Mouse (Mus musculus) erythroblast, embryonic 14.5 days (primary cell): ENCODE measurements around the gene Zfp27. TPM values are rescaled to one million over a fixed set of nuclear protein-coding genes. Genes with fewer than 3 reads are reported as not detected.
A peak's percentile ranks its signal among the peaks of the same experiment; 100 is the strongest.

ENCODE experiments used
- H3K27me3 ChIP-seq: 2 replicates; pipeline ENCODE4 v1.6.1; 2012; ENCODE audit warnings: inconsistent platforms; ENCODE audit not compliant: control insufficient read depth
- H3K36me3 ChIP-seq: 2 replicates; pipeline ENCODE4 v1.6.1; 2012; ENCODE audit warnings: mild to moderate bottlenecking, inconsistent platforms; ENCODE audit not compliant: control insufficient read depth
- H3K4me1 ChIP-seq: 2 replicates; pipeline ENCODE4 v1.6.1; 2012; ENCODE audit warnings: inconsistent platforms; ENCODE audit not compliant: control insufficient read depth
- H3K4me3 ChIP-seq: replicated peaks from 2 replicates; pipeline ENCODE3; 2012; ENCODE audit warnings: moderate library complexity, mild to moderate bottlenecking, inconsistent platforms
- H3K9me3 ChIP-seq: 2 replicates; pipeline ENCODE4 v1.6.1; 2012; ENCODE audit warnings: low read length, inconsistent platforms, mixed read lengths; ENCODE audit not compliant: control insufficient read depth
- GATA1 ChIP-seq: IDR thresholded peaks from 2 replicates; pipeline ENCODE4 v1.6.1; 2012; ENCODE audit warnings: low read length, inconsistent platforms, mixed read lengths
- TAL1 ChIP-seq: IDR thresholded peaks from 3 replicates; pipeline ENCODE4 v1.6.1; 2012; ENCODE audit warnings: low read length, inconsistent platforms, mixed read lengths
- polyA plus RNA-seq: library from polyadenylated mRNA; stranded (reverse); fragments of >175 nt; gene quantifications from 2 replicates; pipeline ENCODE4 v1.2.3, GENCODE M21; 2012

Zfp27 gene
- polyA plus RNA-seq = 0.01 and 0.02 TPM in 2 replicates

DNA sequence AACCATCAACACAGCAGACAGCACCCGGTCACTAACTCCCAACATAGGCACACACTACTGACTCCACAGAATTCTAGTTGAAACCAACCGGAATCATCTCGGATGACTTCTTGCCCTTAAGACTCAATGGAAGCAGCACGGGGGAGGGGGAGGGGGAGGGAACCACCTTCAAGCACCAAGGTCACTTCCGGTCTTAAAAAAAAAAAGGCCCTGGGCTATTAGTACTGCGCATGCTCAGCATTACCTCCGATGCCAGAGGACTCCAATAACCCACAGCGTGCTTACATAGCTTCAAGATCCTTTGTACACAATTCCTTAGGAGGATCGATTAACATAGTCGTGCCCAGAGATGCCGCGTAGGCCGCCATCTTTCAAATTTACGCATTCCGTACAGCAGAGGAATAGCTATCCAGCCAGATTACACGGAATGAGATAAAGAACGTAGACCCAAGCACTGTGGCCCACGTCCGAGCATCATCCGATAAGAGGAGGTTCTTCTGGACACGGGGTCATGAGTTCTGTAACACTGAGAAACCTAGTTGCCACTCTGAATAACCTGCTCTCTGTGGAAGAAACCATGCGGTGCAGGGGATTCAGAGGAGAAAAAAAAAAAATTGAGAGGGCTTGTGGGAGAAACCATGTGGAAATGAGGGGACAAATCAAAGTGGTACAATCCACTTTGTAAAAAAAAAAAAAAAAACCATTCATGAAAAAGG, at the start of gene Zfp27:
TSS of gene Zfp27 (minus strand) at position 607 of the 716 bp plus-strand sequence.
- Histone ChIP-seq H3K4me3 (peak within 1 kb of the TSS; percentile 77), H3K4me1 (peaks cover 16% of the 10 kb centered on the region), H3K36me3 (peaks cover 7% of the 10 kb centered on the region), H3K27me3 (no peaks in the 10 kb centered on the region), H3K9me3 (no peaks in the 10 kb centered on the region)
- no peak for TF ChIP-seq GATA1
- no peak for TF ChIP-seq TAL1

- Histone ChIP-seq H3K4me1 (peaks cover 16% of the 10 kb centered on the region), H3K36me3 (peaks cover 5% of the 10 kb centered on the region), H3K4me3 (peak overlapping the region; percentile 75), H3K27me3 (no peaks in the 10 kb centered on the region), H3K9me3 (peaks cover 3% of the 10 kb centered on the region; the same call in 1 of the 2 replicates)
- TF ChIP-seq TAL1 (no peak), GATA1 (no peak)
Observed at GRCm38 (mm10) chr7:29954731-29955130, 48.4 kb upstream of the Zfp27 start.

- TF ChIP-seq TAL1 (no peak), GATA1 (no peak)
- Histone ChIP-seq H3K36me3 (peaks cover 5% of the 10 kb centered on the region), H3K27me3 (no peaks in the 10 kb centered on the region), H3K4me1 (peaks cover 16% of the 10 kb centered on the region), H3K9me3 (peaks cover 3% of the 10 kb centered on the region; the same call in 1 of the 2 replicates), H3K4me3 (peak within 1 kb of the TSS; percentile 75)
Observed at GRCm38 (mm10) chr7:29953513-29954401, 47.4 kb upstream of the Zfp27 start, which contains the start of gene Zfp74. Gene Zfp74 (minus strand): TSS chr7:29954089.

GRCm38 (mm10) chr7:29953086-29953485, 46.7 kb upstream of the Zfp27 start:
- Histone ChIP-seq H3K36me3 (peaks cover 5% of the 10 kb centered on the region), H3K27me3 (no peaks in the 10 kb centered on the region), H3K9me3 (peaks cover 3% of the 10 kb centered on the region; the same call in 1 of the 2 replicates), H3K4me1 (peaks cover 16% of the 10 kb centered on the region), H3K4me3 (peak overlapping the region; percentile 75)
- TF ChIP-seq TAL1 (no peak), GATA1 (no peak)

DNA sequence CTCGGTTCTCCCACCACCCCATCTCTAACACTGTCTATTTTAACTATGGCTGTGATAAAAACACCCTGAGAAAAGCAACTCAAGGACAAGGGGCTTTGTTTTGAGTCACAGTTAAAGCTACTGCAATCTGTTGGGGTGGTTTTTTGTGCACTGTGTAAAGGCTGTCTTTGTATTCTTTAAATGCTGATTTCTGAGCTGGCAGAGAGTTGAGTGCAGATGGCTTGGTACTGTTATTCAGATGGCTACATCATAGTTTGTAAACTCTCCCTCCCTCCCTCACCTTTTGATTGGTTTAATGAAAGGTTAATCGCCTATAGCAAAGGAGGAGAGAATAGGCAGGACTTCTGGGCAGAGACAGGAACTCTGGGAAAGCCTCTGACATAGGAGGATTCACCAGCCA, 37.8 kb upstream of the Zfp27 start:
- Histone ChIP-seq H3K36me3 (peaks cover 7% of the 10 kb centered on the region), H3K27me3 (no peaks in the 10 kb centered on the region), H3K4me3 (no peak overlapping the region), H3K9me3 (no peaks in the 10 kb centered on the region), H3K4me1 (no peaks in the 10 kb centered on the region)
- no peak for TF ChIP-seq GATA1
- TF ChIP-seq TAL1 = no peak

DNA sequence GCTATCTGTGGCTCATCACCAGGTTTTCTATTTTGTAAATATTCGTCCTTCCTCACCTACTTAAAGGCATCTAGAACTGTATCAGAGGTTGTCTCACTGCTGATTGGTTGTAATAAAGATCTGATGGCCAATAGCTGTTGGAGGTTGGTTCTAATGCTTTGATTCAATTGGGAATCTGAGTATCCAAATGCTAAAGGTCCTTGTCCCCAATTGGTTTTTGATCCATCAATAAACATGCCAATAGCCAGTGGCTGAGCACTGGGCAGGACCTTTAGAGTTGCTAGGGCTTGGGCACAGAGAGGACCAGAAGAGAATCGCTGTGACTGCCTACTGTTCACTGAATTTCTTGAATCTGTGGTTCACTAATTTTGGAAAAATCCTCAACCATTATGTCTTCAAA, 37.3 kb upstream of the Zfp27 start:
- TF ChIP-seq TAL1 (no peak), GATA1 (no peak)

GRCm38 (mm10) chr7:29942740-29943139, 36.4 kb upstream of the Zfp27 start:
- no peaks in the 10 kb centered on the region for H3K27me3 ChIP-seq
- TF ChIP-seq GATA1 (no peak), TAL1 (no peak)
- no peak overlapping the region for H3K4me3 ChIP-seq
- H3K4me1 ChIP-seq = no peaks in the 10 kb centered on the region
- H3K9me3 ChIP-seq = no peaks in the 10 kb centered on the region
- H3K36me3 ChIP-seq = peaks cover 7% of the 10 kb centered on the region

More for the DNA sequence above, 37.3 kb upstream of the Zfp27 start:
- Histone ChIP-seq H3K36me3 (peaks cover 7% of the 10 kb centered on the region), H3K27me3 (no peaks in the 10 kb centered on the region), H3K4me1 (no peaks in the 10 kb centered on the region), H3K4me3 (no peak overlapping the region), H3K9me3 (no peaks in the 10 kb centered on the region)

DNA sequence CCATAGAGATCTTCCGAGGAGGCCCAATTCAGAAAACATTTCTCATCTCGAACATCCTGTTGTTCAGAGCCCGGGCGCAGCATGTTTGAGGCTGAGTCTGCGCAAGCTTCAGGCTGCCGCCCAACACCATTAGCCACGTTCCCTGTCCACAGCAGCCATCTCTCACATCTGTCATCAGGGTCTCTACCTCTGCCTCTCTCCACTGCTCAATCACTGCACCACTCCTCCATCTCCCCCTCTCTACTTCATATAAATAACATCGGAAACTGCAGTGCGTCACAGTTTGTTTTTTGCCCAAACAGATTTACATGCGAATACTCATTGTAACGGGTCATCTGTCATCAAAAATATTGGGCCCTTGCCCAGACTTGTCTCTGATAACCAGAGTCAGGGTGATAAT, 34.7 kb upstream of the Zfp27 start:
- Histone ChIP-seq H3K9me3 (no peaks in the 10 kb centered on the region), H3K4me1 (no peaks in the 10 kb centered on the region), H3K27me3 (no peaks in the 10 kb centered on the region), H3K36me3 (peaks cover 10% of the 10 kb centered on the region), H3K4me3 (no peak overlapping the region)
- TF ChIP-seq GATA1 (no peak), TAL1 (no peak)

DNA sequence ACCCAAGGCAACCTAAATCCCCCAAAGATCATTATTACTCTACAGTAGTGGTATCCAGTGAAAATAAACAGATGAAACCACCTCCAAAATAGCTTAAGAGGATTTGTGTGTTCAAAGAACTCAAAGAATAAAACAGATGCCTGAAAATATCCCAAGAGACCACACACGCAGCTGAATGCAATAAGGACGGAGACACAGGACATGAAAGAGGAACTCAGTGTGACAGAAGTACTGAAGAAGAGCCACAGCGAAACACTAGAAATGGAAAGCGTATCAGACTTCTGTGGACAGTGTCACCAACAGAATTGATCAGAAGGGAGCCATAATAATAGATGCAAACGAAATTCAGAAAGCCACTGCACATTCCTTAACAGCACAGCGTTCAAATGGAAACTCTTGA, 32.5 kb upstream of the Zfp27 start:
- Histone ChIP-seq H3K9me3 (peaks cover 15% of the 10 kb centered on the region), H3K4me3 (no peak overlapping the region), H3K36me3 (peaks cover 31% of the 10 kb centered on the region), H3K27me3 (no peaks in the 10 kb centered on the region), H3K4me1 (no peaks in the 10 kb centered on the region)
- no peak for TF ChIP-seq TAL1
- TF ChIP-seq GATA1 = no peak
